Mouse (Mus musculus) intestine, embryonic 14.5 days (tissue): ENCODE measurements around the gene Pik3r4. TPM values are rescaled to one million over a fixed set of nuclear protein-coding genes. Genes with fewer than 3 reads are reported as not detected.
A peak's percentile ranks its signal among the peaks of the same experiment; 100 is the strongest.

Source experiments
- ATAC-seq: fragments of 200-750 bp; cut with Nextera tagmentation; replicated peaks from 2 replicates; pipeline ENCODE4 v1.8.0; 2017; ENCODE audit warnings: low read depth, moderate number of reproducible peaks, moderate TSS enrichment, moderate library complexity; ENCODE audit not compliant: low FRiP score, low TSS enrichment
- DNase-seq: peaks from one replicate; pipeline ENCODE4 v3.0.0-alpha.2; 2018; ENCODE audit warnings: low spot score
- H3K27ac ChIP-seq: fragments of 300-500 bp; sonication (generic); 2 replicates; pipeline ENCODE4 v1.5.1; 2014; ENCODE audit warnings: low read depth, mild to moderate bottlenecking, control low read depth
- H3K27me3 ChIP-seq: fragments of 300-500 bp; sonication (generic); replicated peaks from 2 replicates; pipeline ENCODE4 v1.6.1; 2014; ENCODE audit warnings: low read length, control low read depth; ENCODE audit not compliant: control insufficient read depth, insufficient read depth
- H3K36me3 ChIP-seq: fragments of 300-500 bp; sonication (generic); 2 replicates; pipeline ENCODE4 v1.6.1; 2014; ENCODE audit warnings: low read length, control low read depth; ENCODE audit not compliant: control insufficient read depth, insufficient read depth
- H3K4me1 ChIP-seq: fragments of 300-500 bp; sonication (generic); replicated peaks from 2 replicates; pipeline ENCODE4 v1.6.1; 2014; ENCODE audit warnings: low read length, control low read depth, mixed read lengths; ENCODE audit not compliant: control insufficient read depth, insufficient read depth
- H3K4me2 ChIP-seq: fragments of 300-500 bp; sonication (generic); 2 replicates; pipeline ENCODE4 v1.6.1; 2014; ENCODE audit warnings: low read length
- H3K4me3 ChIP-seq: fragments of 300-500 bp; sonication (generic); 2 replicates; pipeline ENCODE4 v1.5.1; 2014; ENCODE audit warnings: low read depth, low read length, control low read depth, mixed read lengths
- H3K9ac ChIP-seq: fragments of 300-500 bp; sonication (generic); 2 replicates; pipeline ENCODE4 v1.6.1; 2014; ENCODE audit warnings: mild to moderate bottlenecking, low read length
- H3K9me3 ChIP-seq: fragments of 300-500 bp; sonication (generic); 2 replicates; pipeline ENCODE4 v1.6.1; 2016; ENCODE audit warnings: low read length, control low read depth; ENCODE audit not compliant: control insufficient read depth
- WGBS: fragments of 180-500 bp; shearing (Covaris S2); extraction: QIAGEN DNeasy Blood & Tissue Kit; methylation state at CpG from one replicate; pipeline ENCODE4 v1.1.7; 2014; 5-methylcytosine and 5-hydroxymethylcytosine counted together
- polyA plus RNA-seq: library from polyadenylated mRNA; unstranded; fragments of >200 nt; fragmentation: Nextera tagmentation; extraction: Ambion mirVana; gene quantifications from 2 replicates; pipeline ENCODE4 v1.2.1, GENCODE M21; 2014

The Pik3r4 gene
- polyA plus RNA-seq, 1 experiment from 2014 or later: 22.7 TPM

DNA sequence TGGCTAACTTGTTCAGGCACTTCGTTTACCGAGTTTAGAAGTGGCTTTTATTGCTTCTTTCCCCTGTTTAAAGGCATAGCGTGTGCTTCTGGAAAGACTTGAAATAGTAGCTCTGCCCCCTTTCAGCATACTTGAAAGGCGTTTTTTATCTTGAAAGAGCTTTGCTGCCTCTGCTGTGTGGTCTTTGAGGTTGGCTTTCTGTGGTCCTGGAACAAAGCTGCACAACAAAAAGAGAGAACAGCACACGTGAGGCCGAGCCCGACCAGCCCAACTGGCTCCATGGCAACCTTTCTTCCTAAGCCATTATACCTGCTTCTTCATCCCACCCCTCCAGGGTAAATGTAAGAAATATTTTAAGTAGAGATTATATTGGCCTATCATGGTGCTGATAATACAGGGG, 46.7 kb downstream of the Pik3r4 start:
- H3K36me3 ChIP-seq: peaks cover 41% of the 10 kb centered on the region
- DNase-seq (no peak), ATAC-seq (no peak)
- WGBS: 84% methylated on average over 7 of the region's 7 CpGs
- no peak overlapping the region for H3K4me2 ChIP-seq
- no peak overlapping the region for H3K9ac ChIP-seq
- H3K4me3 ChIP-seq: no peak overlapping the region
- H3K27me3 ChIP-seq: no peaks in the 10 kb centered on the region
- H3K27ac ChIP-seq: no peak overlapping the region
- no peaks in the 10 kb centered on the region for H3K9me3 ChIP-seq
- H3K4me1 ChIP-seq: no peaks in the 10 kb centered on the region

DNA sequence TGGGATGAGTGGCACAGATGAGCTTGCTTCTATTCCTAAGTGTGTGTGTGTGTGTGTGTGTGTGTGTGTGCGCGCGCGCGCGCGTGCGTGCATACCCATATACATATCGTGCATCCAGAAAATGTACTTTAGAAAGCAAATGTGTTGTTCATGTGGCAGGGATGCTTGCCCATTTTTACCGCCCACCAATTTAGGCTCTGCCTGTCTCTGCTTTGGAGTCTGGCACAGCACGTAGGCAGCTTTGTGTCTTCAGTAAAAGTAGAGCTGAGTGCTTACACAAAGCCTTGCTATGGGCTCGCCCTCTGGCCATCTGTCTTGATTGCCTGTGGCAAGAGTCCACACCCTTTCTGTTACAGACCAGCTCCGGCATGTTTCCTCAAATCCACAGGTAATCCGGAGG, 49.7 kb downstream of the Pik3r4 start:
- no peak overlapping the region for H3K4me3 ChIP-seq
- no peaks in the 10 kb centered on the region for H3K4me1 ChIP-seq
- peaks cover 11% of the 10 kb centered on the region; the same call in 1 of the 2 replicates for H3K36me3 ChIP-seq
- H3K9ac ChIP-seq: no peak overlapping the region
- H3K4me2 ChIP-seq: no peak overlapping the region
- ATAC-seq: no peak
- no peaks in the 10 kb centered on the region for H3K9me3 ChIP-seq
- no peaks in the 10 kb centered on the region for H3K27me3 ChIP-seq
- DNase-seq: no peak
- 91% methylated on average over 14 of the region's 14 CpGs for WGBS
- H3K27ac ChIP-seq: no peak overlapping the region

DNA sequence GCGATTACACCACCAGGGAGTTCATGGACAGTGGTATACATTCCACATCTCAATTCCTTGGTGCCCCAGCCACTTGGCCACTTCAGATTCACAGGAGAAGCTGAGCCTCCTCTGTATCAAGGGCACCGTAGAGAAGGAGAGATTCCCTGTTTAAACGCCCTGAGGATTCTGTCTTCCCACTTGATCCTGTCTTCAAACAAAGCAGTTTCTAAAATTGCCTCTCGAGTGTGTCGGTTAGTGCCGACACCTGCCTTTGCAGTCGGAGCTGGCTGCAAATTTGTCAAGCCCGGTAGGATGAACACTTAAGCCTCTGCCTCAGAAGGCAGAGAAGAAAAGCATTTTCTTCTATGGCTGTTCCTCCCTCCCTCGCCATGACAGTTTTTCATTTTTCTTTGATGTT, 50.3 kb downstream of the Pik3r4 start:
- peaks cover 6% of the 10 kb centered on the region; the same call in 1 of the 2 replicates for H3K36me3 ChIP-seq
- H3K9me3 ChIP-seq: no peaks in the 10 kb centered on the region
- H3K4me3 ChIP-seq: no peak overlapping the region
- H3K9ac ChIP-seq: no peak overlapping the region
- WGBS: 90% methylated on average over 9 of the region's 9 CpGs
- no peak overlapping the region for H3K4me2 ChIP-seq
- no peaks in the 10 kb centered on the region for H3K4me1 ChIP-seq
- no peaks in the 10 kb centered on the region for H3K27me3 ChIP-seq
- ATAC-seq (no peak), DNase-seq (no peak)
- H3K27ac ChIP-seq: no peak overlapping the region

DNA sequence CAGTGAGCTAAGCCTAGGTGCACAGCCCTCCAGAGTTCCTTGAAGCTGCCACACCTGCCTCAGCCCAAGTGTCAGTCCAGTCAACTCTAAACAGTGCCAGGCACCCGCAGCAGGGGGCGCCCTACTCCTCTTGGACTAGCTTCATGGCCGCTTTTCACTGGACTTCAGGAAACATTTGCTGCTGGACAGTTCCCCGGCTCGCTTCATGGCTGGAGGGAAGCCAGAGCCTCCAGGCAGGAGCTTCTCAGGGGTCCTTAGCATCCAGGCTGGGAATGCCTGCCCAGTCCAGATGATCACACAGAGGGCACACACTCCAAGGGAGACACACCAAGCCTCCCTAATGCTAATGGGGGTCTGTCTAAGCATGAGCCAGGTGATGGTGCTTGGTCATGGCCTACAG, 51.1 kb downstream of the Pik3r4 start:
- Histone ChIP-seq H3K36me3 (no peaks in the 10 kb centered on the region), H3K27ac (no peak overlapping the region), H3K4me1 (peaks cover 7% of the 10 kb centered on the region), H3K9me3 (no peaks in the 10 kb centered on the region), H3K9ac (no peak overlapping the region), H3K27me3 (no peaks in the 10 kb centered on the region), H3K4me3 (no peak overlapping the region), H3K4me2 (no peak overlapping the region)
- ATAC-seq (peak; percentile 61; the same call in 1 of the 2 replicates), DNase-seq (peak; percentile 98)
- whole genome bisulfite sequencing: 4% methylated on average over 5 of the region's 5 CpGs

DNA sequence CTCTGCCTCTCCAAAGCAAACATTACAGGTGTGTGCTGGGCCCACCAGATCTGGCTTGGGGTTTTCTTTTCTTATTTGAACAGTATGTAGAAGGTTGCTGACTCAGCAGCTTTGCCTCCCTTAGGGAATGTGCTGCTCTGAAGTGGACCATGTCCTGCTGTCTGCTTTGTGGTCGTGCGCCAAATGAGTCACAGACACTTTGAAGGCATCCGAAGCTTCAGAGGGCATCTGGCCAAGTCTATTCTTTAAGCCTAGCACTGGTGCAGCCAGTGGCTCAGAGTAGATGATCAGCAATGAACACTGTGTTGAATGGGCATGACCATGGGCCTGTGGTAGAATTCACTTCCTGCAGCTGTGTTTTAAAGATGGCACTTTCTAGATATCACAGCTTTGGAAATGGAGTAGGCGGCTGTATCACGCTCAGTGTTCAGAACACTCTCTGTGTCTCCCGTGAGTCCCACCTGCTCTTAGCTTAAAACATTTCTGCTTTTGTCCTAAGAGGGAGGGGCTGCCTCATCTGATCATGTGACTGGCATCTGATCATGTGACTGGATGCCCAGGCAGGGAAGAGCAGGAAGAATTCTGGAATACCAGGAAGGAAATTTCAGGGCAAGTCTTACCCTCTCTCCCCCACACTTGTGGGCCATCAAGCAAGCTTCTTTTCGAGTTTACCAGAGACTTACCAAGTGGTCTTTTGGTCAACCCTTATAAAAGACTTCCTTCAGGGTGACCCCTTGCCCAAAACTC, 54.2 kb downstream of the Pik3r4 start:
- H3K4me1 ChIP-seq: peaks cover 7% of the 10 kb centered on the region
- DNase-seq (no peak), ATAC-seq (no peak)
- no peak overlapping the region for H3K9ac ChIP-seq
- H3K27ac ChIP-seq: no peak overlapping the region
- no peaks in the 10 kb centered on the region for H3K9me3 ChIP-seq
- H3K36me3 ChIP-seq: no peaks in the 10 kb centered on the region
- H3K4me2 ChIP-seq: no peak overlapping the region
- no peak overlapping the region for H3K4me3 ChIP-seq
- H3K27me3 ChIP-seq: no peaks in the 10 kb centered on the region
- WGBS: 83% methylated on average over 7 of the region's 7 CpGs

DNA sequence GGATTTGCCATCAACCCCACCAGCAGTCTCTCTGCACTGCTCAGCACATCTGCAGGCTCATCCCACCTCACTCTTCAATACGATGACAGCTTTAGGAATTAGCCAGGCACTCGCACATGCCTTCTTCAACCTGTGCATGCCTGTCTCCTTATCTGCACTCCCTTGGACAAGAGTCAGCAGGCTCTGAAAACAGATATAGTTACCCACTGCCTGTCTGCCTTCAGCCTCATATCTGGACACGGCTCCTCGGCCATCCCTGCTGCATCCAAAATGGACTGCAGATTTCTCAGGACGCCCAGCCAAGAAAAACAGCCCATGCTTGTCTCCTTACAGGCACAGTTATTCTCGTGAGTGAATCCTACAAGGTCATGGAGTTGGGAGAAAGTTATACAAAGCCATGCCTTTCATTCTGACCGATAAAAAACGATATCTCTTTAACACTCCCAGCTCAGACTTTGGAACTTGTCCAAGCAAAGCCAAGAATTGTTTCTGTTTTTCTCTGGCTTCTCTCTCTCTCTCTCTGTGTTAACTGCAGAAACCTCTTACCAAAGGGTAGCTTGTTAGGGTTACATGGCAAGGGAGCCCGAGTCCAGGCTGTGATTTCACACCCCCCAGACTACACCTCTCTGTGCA, 55.1 kb downstream of the Pik3r4 start:
- WGBS: 39% methylated on average over 9 of the region's 9 CpGs
- no peak overlapping the region; the same call in 1 of the 2 replicates for H3K27ac ChIP-seq
- H3K9me3 ChIP-seq: no peaks in the 10 kb centered on the region
- no peak overlapping the region for H3K9ac ChIP-seq
- no peak overlapping the region for H3K4me3 ChIP-seq
- H3K4me1 ChIP-seq: peaks cover 7% of the 10 kb centered on the region
- no peaks in the 10 kb centered on the region for H3K36me3 ChIP-seq
- ATAC-seq (no peak), DNase-seq (no peak)
- H3K27me3 ChIP-seq: no peaks in the 10 kb centered on the region
- H3K4me2 ChIP-seq: no peak overlapping the region

DNA sequence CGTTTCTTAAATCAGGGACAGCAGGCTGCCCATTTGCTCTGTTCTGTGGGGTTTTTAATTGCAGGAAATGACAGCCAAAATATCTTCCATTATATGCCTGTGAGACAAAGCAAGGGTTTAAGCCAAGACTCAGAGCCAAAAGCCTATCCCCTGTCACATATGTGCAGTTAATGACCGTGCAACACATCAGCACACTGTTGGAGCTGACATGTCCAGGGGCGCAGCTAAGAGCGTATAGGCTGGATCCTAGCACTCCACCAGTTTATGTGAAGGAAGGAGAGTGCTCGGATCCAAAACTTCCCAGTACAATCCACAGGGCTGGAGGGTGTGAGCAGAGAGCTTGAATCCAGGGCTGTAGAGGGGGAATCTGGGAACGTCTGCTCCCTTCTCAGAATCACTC, 57.9 kb downstream of the Pik3r4 start:
- ATAC-seq: no peak
- Histone ChIP-seq H3K9ac (no peak overlapping the region), H3K4me2 (no peak overlapping the region), H3K4me3 (no peak overlapping the region), H3K36me3 (no peaks in the 10 kb centered on the region), H3K9me3 (no peaks in the 10 kb centered on the region), H3K4me1 (peaks cover 7% of the 10 kb centered on the region), H3K27me3 (no peaks in the 10 kb centered on the region), H3K27ac (no peak overlapping the region)
- DNase-seq: no peak
- WGBS: 79% methylated on average over 6 of the region's 6 CpGs

DNA sequence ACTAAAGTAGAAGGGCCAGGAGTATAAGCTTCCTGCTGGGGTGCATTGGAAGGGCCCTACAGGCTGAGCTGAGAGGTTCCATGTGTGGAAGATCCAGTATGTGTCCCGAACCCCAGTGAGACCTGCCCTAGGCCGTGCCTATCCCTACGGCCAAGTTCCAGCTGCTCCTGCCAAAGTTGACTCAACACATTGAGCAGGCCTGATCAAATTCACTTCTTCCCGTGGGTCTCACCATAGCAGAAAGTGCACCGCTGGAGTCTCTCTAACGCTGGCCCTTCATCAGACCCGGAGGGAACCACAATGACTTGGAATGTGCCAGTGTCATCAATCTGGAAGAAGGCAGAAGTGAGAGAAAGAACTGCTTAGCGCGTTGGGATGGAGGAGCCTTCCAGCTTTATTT, 59.2 kb downstream of the Pik3r4 start:
- ATAC-seq (no peak), DNase-seq (no peak)
- Histone ChIP-seq H3K4me1 (peaks cover 7% of the 10 kb centered on the region), H3K36me3 (no peaks in the 10 kb centered on the region), H3K9me3 (no peaks in the 10 kb centered on the region), H3K9ac (no peak overlapping the region), H3K27me3 (no peaks in the 10 kb centered on the region), H3K4me3 (no peak overlapping the region), H3K4me2 (no peak overlapping the region), H3K27ac (no peak overlapping the region)
- 77% methylated on average over 9 of the region's 9 CpGs for WGBS
